Mouse (Mus musculus): ENCODE data around the gene Il5ra.

DNA sequence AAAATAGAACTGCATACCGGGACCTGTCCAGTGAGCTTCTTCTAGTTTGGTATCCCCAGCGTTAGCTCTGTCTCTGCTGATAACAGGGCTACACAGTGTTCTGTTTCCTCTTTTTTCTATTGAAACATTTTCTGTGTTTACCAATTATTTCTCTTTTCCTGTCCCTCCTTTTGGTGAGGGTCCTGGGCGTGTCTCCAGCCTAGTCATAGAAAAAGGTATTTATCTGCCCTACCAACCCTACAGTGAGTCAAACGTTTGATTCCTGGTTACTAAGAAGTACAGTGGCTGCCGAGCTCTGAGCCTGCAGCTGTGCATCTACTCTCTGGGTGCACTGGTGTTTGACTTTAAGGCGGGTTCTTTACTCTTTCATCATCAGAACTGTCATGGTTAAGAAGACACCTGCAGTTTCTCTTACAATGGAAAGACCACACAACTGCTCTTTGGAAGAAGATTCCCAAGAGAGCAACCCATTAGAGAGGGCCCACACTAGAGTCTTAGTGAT lies at the start of gene Il5ra:
- TF ChIP-seq CTCF (IDR thresholded peaks at IDR 0.05) (no peak), EP300 (IDR thresholded peaks at IDR 0.05) (no peak)
